Mouse (Mus musculus) megakaryocyte, embryonic 14.5 days (primary cell): ENCODE data around the gene Kank1. TPM values are rescaled to one million over a fixed set of nuclear protein-coding genes. Genes with fewer than 3 reads are reported as not detected.

Source experiments
- H3K27me3 ChIP-seq: replicated peaks from 2 replicates; pipeline ENCODE3; 2012; ENCODE audit warnings: inconsistent platforms
- H3K36me3 ChIP-seq: replicated peaks from 2 replicates; pipeline ENCODE3; 2012; ENCODE audit warnings: low read length, inconsistent platforms, mixed read lengths
- H3K4me1 ChIP-seq: 2 replicates; pipeline ENCODE4 v1.6.1; 2012; ENCODE audit warnings: inconsistent platforms
- H3K4me3 ChIP-seq: replicated peaks from 2 replicates; pipeline ENCODE3; 2012; ENCODE audit warnings: moderate library complexity, mild to moderate bottlenecking, inconsistent platforms
- H3K9me3 ChIP-seq: 2 replicates; pipeline ENCODE4 v1.6.1; 2012; ENCODE audit warnings: inconsistent platforms
- FLI1 ChIP-seq: IDR thresholded peaks from 2 replicates; pipeline ENCODE4 v1.6.1; 2012; ENCODE audit warnings: low read length, inconsistent platforms, mixed read lengths
- GATA1 ChIP-seq: IDR thresholded peaks from 3 replicates; pipeline ENCODE4 v1.6.1; 2012; ENCODE audit warnings: mixed read lengths, low read length, inconsistent platforms, borderline replicate concordance
- polyA plus RNA-seq: library from polyadenylated mRNA; stranded (reverse); fragments of >175 nt; gene quantifications from 2 replicates; pipeline ENCODE4 v1.2.3, GENCODE M21; 2012; ENCODE audit warnings: low replicate concordance; ENCODE audit not compliant: insufficient read depth

Gene Kank1
- polyA plus RNA-seq, 1 experiment: 0.12 TPM

DNA sequence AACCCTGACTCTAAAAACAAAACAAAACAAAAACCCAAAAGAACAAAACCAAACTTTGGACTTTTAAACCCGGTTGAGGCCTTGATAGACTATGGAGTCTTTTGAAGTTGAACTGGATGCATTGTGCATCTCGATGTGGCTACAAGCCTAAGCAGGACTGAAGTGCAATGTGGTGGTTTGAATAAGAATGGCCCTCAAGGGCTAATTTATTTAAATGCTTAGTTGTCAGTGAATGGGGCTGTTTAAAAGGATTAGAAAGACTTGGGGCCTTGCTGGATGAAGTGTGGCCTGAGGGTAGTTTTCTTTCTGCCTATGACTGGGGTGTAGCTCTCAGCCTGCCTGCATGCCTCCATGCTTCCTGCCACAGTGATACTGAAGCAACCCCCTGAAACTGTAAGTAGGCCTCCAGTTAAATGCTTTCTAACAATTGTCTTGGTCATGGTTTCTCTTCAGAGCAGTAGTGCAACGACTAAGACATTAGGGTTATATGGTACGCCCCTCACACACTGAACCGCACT is 242.4 kb downstream of the Kank1 start:
- H3K27me3 ChIP-seq: no peaks in the 10 kb centered on the region
- H3K4me1 ChIP-seq: no peaks in the 10 kb centered on the region
- TF ChIP-seq GATA1: no peak
- TF ChIP-seq FLI1: no peak
- no peak overlapping the region for H3K4me3 ChIP-seq
- H3K9me3 ChIP-seq: peaks cover 6% of the 10 kb centered on the region
- H3K36me3 ChIP-seq: no peaks in the 10 kb centered on the region

- H3K9me3 ChIP-seq: peaks cover 5% of the 10 kb centered on the region
- H3K27me3 ChIP-seq: no peaks in the 10 kb centered on the region
- no peaks in the 10 kb centered on the region for H3K4me1 ChIP-seq
- H3K4me3 ChIP-seq: no peak overlapping the region
- TF ChIP-seq FLI1 (no peak), GATA1 (no peak)
- H3K36me3 ChIP-seq: no peaks in the 10 kb centered on the region
These were observed 244.0 kb downstream of the Kank1 start for GRCm38 (mm10) chr19:25480820-25481219.

Other genes starting within 250 kb of the Kank1 start
- gene Dock8, start 237.4 kb upstream of the Kank1 start, polyA plus RNA-seq: 7.9 and 18.0 TPM in 2 replicates